Mouse (Mus musculus) heart, adult 11 months (tissue): ENCODE results near the gene Mmp11.
"Not testable (repeated sequence)": the region's sequence is repeated elsewhere in the genome, so short reads cannot be mapped to it uniquely, and the experiment has no call there.

Source experiments
- DNase-seq: peaks from one replicate; pipeline ENCODE4 v3.0.0; 2022

Mmp11 gene

DNA sequence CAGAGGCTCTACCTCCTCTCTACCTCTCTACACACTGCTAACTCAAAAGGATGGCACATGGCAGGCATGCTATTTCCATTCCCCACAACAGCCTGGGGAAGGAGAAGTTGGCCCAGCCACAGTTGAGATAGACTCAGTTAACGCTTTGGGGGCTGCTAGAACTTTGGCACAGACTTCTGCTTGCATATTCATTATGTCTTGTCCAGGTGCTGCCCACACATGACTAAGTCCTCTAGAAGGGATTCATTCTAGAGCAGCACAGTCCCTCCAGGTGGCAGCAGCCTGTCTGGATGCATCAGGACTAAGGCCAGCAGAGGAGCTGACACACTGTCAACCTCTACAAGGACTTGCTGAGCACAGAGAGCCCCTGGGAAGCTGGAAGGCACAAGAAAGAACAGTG is 40.1 kb downstream of the Mmp11 start:
- DNase-seq = no peak

DNA sequence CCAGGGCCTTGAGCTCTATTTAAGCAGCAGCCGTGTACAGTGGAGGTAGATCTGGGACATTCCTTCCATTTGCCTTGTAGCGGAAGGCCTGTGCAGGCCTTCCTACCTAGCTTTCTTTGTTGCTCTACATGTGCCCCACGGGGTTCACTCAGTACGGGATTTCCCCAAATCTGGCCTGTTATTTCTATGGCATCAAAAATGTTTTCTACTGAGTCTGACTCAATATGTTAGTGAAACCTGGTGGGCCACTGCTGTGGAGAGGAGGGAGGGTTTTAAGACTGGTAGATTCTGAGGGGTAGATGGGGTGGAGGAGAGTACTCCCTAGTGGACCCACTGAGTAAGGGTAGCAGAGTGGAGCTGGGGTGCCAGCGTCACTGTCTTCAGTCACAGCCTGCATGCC is 40.6 kb downstream of the Mmp11 start:
- no peak for DNase-seq

DNA sequence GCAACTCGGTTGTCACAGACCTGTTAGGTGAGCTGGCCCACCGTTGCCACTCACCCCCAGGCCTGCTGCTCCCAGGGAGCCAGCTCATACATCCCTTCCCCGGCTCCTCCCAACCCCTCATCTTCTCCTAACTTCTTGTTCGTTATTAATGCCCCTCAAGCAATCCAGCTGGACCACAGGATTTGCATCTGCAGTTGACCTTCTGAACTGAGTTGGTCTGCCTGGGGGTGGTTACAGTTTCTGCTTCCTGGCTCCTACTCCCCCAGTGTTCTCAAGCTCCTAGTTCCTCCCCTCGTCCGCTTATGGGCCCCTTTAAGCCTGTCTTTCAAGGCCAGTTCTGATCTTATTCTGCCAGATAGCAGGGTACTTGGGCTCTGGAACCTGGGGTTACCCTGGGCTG is 41.7 kb downstream of the Mmp11 start:
- no peak for DNase-seq

DNA sequence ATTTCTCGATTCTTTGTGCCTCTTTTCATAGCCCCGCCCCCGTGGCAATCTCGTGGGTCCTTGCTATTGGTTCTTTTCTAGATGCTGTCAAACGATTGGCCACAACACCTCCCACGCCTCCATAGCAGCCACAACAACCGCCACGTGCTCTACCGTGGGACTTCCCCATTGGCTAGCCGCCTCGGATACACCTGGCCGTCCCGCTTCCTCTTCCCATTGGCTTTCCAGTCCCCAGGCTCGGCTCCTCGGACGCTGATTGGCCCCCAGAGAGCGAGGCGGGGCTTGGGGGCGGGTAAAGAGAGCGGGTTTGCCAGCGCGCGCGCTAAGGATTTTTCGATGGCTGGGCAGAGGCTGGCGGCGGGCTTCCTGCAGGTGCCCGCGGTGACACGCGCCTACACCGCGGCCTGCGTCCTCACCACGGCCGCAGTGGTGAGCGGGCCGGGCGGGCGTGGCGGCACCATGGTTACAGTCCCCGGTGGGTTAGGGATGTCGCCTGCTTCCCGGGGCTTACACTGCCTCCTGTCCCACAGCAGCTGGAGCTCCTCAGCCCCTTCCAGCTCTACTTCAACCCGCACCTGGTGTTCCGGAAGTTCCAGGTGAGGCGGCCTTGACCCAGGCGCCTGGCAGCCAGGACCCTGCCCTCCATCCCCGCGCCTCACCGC is 43.1 kb downstream of the Mmp11 start, which contains the start of gene Derl3:
TSS of gene Derl3 (plus strand) at position 325 of the 662 bp plus-strand sequence.
- DNase-seq = peak; percentile 100

DNA sequence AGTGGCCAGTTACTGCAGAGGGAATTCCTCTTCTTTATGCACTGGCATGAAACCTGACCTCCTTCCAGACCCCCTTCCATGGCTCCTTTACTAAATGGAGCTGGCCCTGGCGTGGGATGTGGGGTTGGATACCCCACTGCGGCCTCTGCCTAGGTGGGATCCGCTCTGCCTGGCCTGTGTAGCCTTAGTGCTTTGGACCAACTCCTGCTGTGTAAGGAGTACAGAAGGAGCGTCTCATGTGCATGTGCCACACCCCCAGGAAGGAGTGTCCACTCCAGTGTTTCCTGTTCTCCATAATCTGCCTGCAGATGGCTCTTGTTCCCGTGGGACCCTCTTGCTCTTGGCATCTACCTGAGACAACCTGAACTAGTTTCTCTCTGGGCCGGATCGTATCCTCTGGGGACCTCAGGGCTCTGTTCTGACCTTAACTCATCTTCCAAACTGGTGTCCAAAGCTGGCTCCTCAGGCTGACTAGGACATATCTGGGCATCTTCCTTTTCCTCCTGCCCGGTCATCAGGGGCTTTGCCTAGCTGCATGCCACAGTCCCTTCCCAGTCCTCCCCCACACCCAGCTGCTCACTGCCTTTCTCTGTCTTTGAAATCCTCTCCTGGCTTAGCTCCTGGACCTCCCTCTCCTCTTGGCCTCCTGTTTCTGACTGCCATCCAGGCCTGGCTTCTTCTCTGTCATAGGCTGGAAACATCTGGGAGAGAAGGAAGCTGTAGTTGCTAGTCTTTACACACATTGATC is 46.7 kb downstream of the Mmp11 start:
- peak; percentile 89 for DNase-seq

DNA sequence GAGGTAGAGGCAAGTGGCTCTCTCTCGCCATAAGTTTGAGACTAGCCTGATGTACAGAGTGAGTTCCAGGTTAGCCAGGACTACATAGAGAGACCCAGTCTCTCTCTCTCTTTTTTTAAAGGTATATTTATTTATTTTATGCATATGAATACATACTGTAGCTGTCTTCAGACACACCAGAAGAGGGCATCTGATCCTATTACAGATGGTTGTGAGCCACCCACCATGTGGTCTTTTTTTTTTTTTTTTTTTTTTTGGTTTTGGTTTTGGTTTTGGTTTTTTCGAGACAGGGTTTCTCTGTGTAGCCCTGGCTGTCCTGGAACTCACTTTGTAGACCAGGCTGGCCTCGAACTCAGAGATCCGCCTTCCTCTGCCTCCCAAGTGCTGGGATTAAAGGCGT is 48.8 kb downstream of the Mmp11 start:
- DNase-seq = not testable (repeated sequence)

DNA sequence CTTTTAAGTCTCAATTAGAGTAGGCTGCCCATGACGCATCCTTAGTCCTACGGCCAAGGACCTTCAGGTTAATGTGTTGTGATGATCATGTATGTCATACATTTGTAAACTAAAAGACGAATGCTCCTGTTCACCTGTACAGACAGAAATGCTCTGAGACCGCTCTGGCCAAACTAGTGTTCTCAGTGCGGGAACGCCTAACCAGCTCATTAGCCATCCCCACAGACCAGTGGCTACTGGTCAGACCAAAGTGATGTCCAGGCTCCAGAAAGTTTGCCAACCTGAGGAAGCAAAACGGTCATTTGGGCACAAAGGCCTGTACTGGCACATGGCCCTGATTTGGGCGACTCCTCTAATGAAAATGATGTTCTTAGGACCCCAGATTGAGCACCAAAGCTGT is 51.6 kb downstream of the Mmp11 start:
- peak; percentile 80 for DNase-seq

DNA sequence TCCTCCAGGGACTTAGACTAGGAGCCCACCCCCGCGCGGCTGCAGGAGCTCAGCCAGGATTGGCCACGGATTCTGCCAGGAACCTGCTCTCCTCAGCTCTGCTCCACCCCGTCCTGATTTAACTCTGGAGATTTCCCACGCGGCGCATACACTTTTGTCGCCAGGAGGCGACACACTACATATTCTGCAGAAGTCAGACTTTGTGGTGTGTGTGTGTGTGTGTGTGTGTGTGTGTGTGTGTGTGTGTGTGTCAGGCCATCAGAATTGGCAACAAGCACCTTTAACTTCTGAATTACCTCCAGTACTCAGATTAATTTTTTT is 53.1 kb downstream of the Mmp11 start:
- DNase-seq = peak; percentile 98

DNA sequence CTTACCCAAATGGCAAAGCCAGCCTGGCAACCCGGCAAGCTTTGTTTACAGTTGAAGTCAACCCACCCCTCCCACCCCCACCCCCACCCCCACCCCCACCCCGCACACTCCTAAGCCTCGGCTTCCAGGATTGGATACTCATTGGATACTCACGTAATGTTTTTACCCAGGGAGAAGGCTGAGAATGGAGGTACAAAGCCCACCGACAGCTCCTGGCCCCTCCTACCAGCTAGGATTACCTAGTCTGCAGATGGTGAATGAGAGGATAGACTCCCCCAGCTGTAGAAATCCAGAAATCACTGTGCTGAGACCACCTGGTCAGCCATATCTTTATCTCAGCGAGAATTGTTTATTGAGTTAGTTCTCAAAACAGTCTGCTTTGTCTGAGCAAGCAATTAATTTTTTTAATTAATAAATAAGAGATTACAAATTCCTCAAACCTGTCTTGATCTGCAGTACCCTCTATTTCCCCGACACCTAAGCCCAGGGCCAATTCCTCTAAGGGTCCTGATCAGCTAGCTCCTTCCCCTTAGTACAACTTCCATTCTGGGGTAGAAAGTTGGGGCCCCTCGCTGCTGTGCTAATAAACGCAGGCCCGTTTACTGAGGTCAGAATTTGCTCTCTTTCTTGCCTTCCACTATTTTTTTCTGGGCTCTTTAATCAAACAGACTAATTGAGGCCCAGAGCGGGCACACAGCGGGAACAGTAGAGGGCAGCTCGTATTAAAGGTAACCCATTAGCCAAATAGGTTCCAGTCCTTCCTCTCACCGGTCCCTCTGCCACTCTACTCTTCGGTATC is 53.7 kb downstream of the Mmp11 start:
- no peak for DNase-seq

DNA sequence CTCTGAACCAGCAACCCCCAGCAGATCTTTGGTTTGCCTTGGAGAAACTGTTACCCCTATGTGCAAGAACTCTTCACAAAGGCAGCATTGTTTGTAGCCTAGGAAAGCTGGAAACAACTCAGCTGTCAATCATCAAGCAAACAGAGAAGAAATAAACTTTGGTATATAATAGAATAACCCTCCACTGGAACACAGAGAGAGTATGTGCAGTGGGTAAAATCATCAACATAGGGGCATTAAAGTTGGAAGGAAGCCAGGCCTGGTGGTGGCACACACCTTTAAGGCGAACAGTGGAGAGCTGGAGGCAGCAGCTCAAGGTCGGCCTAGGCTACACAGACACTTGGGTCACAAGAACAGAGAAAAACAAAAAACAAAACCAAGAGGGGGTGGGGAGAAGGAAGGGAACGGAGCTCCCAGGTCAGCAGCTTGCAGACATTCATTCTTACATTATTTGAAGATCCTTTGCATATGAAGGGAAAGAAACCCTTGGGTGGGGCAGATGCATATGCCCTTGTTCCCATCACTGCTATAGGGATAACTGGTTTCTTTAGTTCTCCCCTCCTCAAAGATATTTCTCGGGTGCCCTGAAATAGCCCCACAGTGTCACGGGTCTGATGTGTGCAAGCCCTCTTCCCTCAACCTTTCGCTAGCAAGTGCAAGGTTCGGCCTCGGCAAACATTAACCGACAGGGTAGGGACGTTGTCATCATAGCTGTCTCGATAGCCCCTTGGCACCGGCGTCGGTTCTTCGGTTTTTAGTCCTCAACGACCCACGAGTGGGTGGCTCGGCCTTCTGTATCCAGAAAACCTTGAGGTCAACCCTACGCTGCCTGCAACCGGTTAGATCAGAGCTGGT is 54.5 kb downstream of the Mmp11 start:
- DNase-seq = peak; percentile 88

DNA sequence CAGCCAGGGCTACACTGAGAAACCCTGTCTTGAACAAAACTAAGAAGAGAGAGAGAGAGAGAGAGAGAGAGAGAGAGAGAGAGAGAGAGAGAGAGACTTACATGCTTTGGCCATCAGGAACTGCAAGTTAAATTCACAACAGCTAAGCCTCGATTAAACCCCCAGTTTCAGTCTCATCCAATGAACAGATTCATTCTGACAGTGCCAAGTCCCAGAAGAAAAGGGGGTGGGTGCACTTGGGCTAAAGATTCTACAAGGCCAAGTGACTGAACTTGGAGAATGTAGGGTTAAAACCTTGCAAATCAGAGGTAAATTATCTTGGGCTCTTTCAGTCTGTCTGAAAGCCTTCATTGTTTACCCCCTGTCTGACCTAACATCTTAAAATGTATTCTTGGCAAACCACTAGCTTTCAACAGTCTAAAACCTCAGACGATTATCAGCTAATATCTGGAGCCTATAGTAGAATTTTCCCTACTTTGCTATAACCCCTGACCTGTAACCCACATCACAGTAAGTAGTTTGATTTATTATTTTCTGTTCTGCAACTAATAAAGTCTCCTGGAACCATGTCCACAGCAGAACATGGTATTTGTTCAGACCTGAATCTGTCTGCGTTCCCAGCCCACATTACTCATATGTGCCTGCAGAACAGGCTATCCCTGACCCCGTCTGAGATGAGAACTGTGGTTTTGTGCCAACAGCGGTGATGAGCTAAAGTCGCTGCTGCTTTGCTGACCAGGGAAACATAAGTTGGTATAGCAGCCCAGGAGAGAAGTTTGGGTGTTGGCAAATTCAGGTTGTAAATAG is 55.3 kb downstream of the Mmp11 start:
- DNase-seq = no peak

DNA sequence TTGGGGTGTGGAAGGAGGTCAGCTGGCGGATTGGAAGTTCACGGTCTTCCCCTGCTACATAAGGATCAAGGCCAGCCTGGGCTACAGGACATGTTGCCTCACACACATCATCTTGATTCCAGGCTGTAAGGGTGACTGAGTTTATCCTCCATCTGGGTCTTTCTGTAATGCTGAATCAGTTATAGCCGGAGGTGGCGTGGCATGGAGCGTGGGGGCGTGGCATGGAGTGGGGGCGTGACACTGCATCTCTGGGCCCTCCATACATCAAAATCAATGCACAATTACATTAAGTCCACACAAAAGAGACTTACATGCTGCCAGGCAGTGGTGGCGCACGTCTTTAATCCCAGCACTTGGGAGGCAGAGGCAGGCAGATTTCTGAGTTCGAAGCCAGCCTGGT is 55.9 kb downstream of the Mmp11 start:
- DNase-seq = peak; percentile 82

DNA sequence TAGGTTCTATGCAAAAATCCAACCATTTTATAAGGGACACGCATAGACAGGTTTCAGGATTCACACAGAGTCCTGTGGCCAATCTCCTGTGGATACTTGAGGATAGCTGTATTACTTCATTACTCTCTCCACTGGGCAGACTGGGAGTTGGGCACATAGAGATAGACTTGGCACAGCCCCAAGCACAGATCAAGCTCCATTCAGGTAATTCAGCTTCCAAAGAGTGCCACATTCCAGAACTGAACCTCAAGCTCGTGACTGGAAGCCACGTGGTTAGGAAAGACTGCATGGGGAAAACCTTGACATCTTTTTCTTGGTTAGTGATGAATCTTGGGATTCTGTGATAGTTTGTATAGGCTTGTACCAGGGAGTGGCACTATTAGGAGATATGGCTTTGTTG is 57.5 kb downstream of the Mmp11 start:
- no peak for DNase-seq

DNA sequence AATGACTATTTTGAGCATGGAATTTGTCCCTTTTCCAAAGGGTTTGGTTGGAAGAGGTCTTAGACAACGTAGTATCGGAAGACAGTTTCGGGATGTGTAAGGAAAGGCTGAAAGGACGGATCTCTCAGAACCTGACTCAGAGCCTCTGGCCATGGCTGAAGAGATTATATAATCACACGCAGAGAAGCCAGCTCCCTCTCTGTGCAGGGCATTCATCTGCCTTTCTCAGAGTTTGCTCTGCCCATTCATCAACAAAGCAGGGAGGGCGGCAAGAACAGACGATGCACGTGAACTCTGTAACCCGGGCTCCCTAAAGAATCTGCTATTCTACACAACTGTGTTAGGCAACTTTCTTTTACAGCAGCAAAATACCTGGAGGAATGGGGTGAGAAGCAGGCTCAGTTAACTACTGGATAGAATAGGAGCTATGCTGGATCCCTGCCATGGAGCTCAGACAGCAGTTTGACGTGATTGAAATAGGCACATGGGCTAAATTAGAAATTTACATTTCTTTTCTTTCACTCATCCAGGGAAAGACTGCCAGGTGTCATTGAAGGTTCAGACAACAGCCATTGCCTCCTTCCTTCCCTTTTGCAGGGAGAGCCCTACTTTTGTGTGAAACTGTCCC is 62.6 kb downstream of the Mmp11 start:
- DNase-seq = no peak
